Mouse (Mus musculus) intestine, embryonic 15.5 days (tissue): ENCODE results near the gene Senp1. TPM values are rescaled to one million over a fixed set of nuclear protein-coding genes. Genes with fewer than 3 reads are reported as not detected.
A peak's percentile ranks its signal among the peaks of the same experiment; 100 is the strongest.

ENCODE experiments used
- ATAC-seq: fragments of 200-750 bp; cut with Nextera tagmentation; 2 replicates; pipeline ENCODE4 v1.8.0; 2017; ENCODE audit warnings: moderate TSS enrichment, moderate library complexity
- H3K27ac ChIP-seq: fragments of 300-500 bp; sonication (generic); 2 replicates; pipeline ENCODE4 v1.5.1; 2015; ENCODE audit warnings: mild to moderate bottlenecking, inconsistent platforms
- H3K27me3 ChIP-seq: fragments of 300-500 bp; sonication (generic); replicated peaks from 2 replicates; pipeline ENCODE4 v1.6.1; 2015; ENCODE audit warnings: inconsistent platforms
- H3K36me3 ChIP-seq: fragments of 300-500 bp; sonication (generic); 2 replicates; pipeline ENCODE4 v1.6.1; 2015; ENCODE audit warnings: inconsistent platforms
- H3K4me1 ChIP-seq: fragments of 300-500 bp; sonication (generic); replicated peaks from 2 replicates; pipeline ENCODE4 v1.6.1; 2015; ENCODE audit warnings: inconsistent platforms
- H3K4me2 ChIP-seq: fragments of 300-500 bp; sonication (generic); replicated peaks from 2 replicates; pipeline ENCODE4 v1.6.1; 2015; ENCODE audit warnings: mild to moderate bottlenecking, inconsistent platforms
- H3K4me3 ChIP-seq: fragments of 300-500 bp; sonication (generic); replicated peaks from 2 replicates; pipeline ENCODE4 v1.5.1; 2015; ENCODE audit warnings: inconsistent platforms
- H3K9ac ChIP-seq: fragments of 300-500 bp; sonication (generic); 2 replicates; pipeline ENCODE4 v1.6.1; 2015; ENCODE audit warnings: inconsistent platforms
- H3K9me3 ChIP-seq: fragments of 300-500 bp; sonication (generic); 2 replicates; pipeline ENCODE4 v1.6.1; 2016; ENCODE audit warnings: inconsistent platforms
- WGBS: fragments of 180-500 bp; shearing (Covaris S2); methylation state at CpG from one replicate; pipeline ENCODE4 v1.1.7; 2015; 5-methylcytosine and 5-hydroxymethylcytosine counted together
- polyA plus RNA-seq: library from polyadenylated mRNA; unstranded; fragments of >200 nt; fragmentation: Nextera tagmentation; extraction: Ambion mirVana; gene quantifications from 2 replicates; pipeline ENCODE4 v1.2.1, GENCODE M21; 2015

Gene Senp1
- polyA plus RNA-seq, 1 experiment from 2014 or later: 27.4 TPM

GRCm38 (mm10) chr15:98035076-98035755, 58.3 kb downstream of the Senp1 start:
- no peak overlapping the region for H3K4me3 ChIP-seq
- no peak overlapping the region for H3K27ac ChIP-seq
- 25% methylated on average over 3 of the region's 3 CpGs for WGBS
- no peaks in the 10 kb centered on the region for H3K4me1 ChIP-seq
- no peak overlapping the region for H3K4me2 ChIP-seq
- no peak for ATAC-seq
- no peaks in the 10 kb centered on the region for H3K9me3 ChIP-seq
- peaks cover 9% of the 10 kb centered on the region; the same call in 1 of the 2 replicates for H3K36me3 ChIP-seq
- H3K27me3 ChIP-seq: no peaks in the 10 kb centered on the region
- no peak overlapping the region for H3K9ac ChIP-seq

GRCm38 (mm10) chr15:98033233-98033748, 60.3 kb downstream of the Senp1 start:
- no peak overlapping the region for H3K27ac ChIP-seq
- no peaks in the 10 kb centered on the region for H3K9me3 ChIP-seq
- no peak overlapping the region for H3K4me2 ChIP-seq
- H3K27me3 ChIP-seq: no peaks in the 10 kb centered on the region
- 0 out of 2 replicates have a peak, but pooled peaks have one; percentile 31 for ATAC-seq
- 0 out of 2 replicates have a peak, but pooled peaks cover 3% of the 10 kb centered on the region for H3K36me3 ChIP-seq
- 78% methylated on average over 9 of the region's 9 CpGs for WGBS
- no peak overlapping the region for H3K9ac ChIP-seq
- H3K4me3 ChIP-seq: no peak overlapping the region
- H3K4me1 ChIP-seq: no peaks in the 10 kb centered on the region

GRCm38 (mm10) chr15:98029798-98030197, 63.7 kb downstream of the Senp1 start:
- H3K4me3 ChIP-seq: no peak overlapping the region
- no peak overlapping the region for H3K9ac ChIP-seq
- H3K27me3 ChIP-seq: no peaks in the 10 kb centered on the region
- no peaks in the 10 kb centered on the region for H3K9me3 ChIP-seq
- H3K4me1 ChIP-seq: peaks cover 23% of the 10 kb centered on the region
- H3K4me2 ChIP-seq: no peak overlapping the region
- no peak overlapping the region for H3K27ac ChIP-seq
- no peaks in the 10 kb centered on the region for H3K36me3 ChIP-seq
- WGBS: 78% methylated on average over 6 of the region's 6 CpGs
- no peak for ATAC-seq

- H3K27me3 ChIP-seq: no peaks in the 10 kb centered on the region
- H3K4me2 ChIP-seq: no peak overlapping the region
- H3K9ac ChIP-seq: no peak overlapping the region
- no peaks in the 10 kb centered on the region for H3K9me3 ChIP-seq
- ATAC-seq: peak; percentile 70; the same call in 1 of the 2 replicates
- H3K36me3 ChIP-seq: no peaks in the 10 kb centered on the region
- peaks cover 26% of the 10 kb centered on the region for H3K4me1 ChIP-seq
- WGBS: 25% methylated on average over 12 of the region's 12 CpGs
- no peak overlapping the region for H3K4me3 ChIP-seq
- H3K27ac ChIP-seq: no peak overlapping the region
Measured at GRCm38 (mm10) chr15:98026967-98027904, 66.3 kb downstream of the Senp1 start.

GRCm38 (mm10) chr15:98025611-98026010, 67.9 kb downstream of the Senp1 start:
- ATAC-seq: no peak

GRCm38 (mm10) chr15:98023137-98023536, 70.4 kb downstream of the Senp1 start:
- WGBS: 29% methylated on average over 3 of the region's 3 CpGs
- peak; percentile 70 for ATAC-seq
- H3K4me1 ChIP-seq: peaks cover 26% of the 10 kb centered on the region

More at GRCm38 (mm10) chr15:98025611-98026010, 67.9 kb downstream of the Senp1 start:
- H3K4me3 ChIP-seq: no peak overlapping the region
- no peak overlapping the region for H3K9ac ChIP-seq
- no peaks in the 10 kb centered on the region for H3K27me3 ChIP-seq
- no peaks in the 10 kb centered on the region for H3K36me3 ChIP-seq
- WGBS: 51% methylated on average over 4 of the region's 4 CpGs
- no peak overlapping the region for H3K27ac ChIP-seq
- no peaks in the 10 kb centered on the region for H3K9me3 ChIP-seq
- no peak overlapping the region for H3K4me2 ChIP-seq
- peaks cover 26% of the 10 kb centered on the region for H3K4me1 ChIP-seq

GRCm38 (mm10) chr15:98021886-98022285, 71.7 kb downstream of the Senp1 start:
- H3K4me1 ChIP-seq: peaks cover 14% of the 10 kb centered on the region
- no peak overlapping the region for H3K4me2 ChIP-seq
- H3K27ac ChIP-seq: no peak overlapping the region
- H3K9me3 ChIP-seq: no peaks in the 10 kb centered on the region
- H3K9ac ChIP-seq: no peak overlapping the region
- H3K27me3 ChIP-seq: no peaks in the 10 kb centered on the region
- no peak overlapping the region for H3K4me3 ChIP-seq
- H3K36me3 ChIP-seq: no peaks in the 10 kb centered on the region
- no peak for ATAC-seq
- 10% methylated on average over 2 of the region's 2 CpGs for WGBS

More at GRCm38 (mm10) chr15:98023137-98023536, 70.4 kb downstream of the Senp1 start:
- Histone ChIP-seq H3K4me3 (no peak overlapping the region), H3K4me2 (no peak overlapping the region), H3K27me3 (no peaks in the 10 kb centered on the region), H3K9ac (no peak overlapping the region), H3K36me3 (no peaks in the 10 kb centered on the region), H3K27ac (no peak overlapping the region), H3K9me3 (no peaks in the 10 kb centered on the region)

GRCm38 (mm10) chr15:98019047-98019446, 74.5 kb downstream of the Senp1 start:
- no peak for ATAC-seq
- 54% methylated on average over 3 of the region's 3 CpGs for WGBS
- Histone ChIP-seq H3K36me3 (no peaks in the 10 kb centered on the region), H3K27me3 (no peaks in the 10 kb centered on the region), H3K4me3 (no peak overlapping the region), H3K27ac (no peak overlapping the region), H3K4me1 (peaks cover 3% of the 10 kb centered on the region; the same call in 1 of the 2 replicates), H3K4me2 (no peak overlapping the region), H3K9me3 (no peaks in the 10 kb centered on the region), H3K9ac (no peak overlapping the region)

- no peaks in the 10 kb centered on the region for H3K4me1 ChIP-seq
- no peaks in the 10 kb centered on the region for H3K9me3 ChIP-seq
- no peak overlapping the region for H3K9ac ChIP-seq
- H3K27me3 ChIP-seq: no peaks in the 10 kb centered on the region
- no peak overlapping the region for H3K27ac ChIP-seq
- H3K4me2 ChIP-seq: no peak overlapping the region
- no peak overlapping the region for H3K4me3 ChIP-seq
- no peak for ATAC-seq
- no peaks in the 10 kb centered on the region for H3K36me3 ChIP-seq
- WGBS: 80% methylated on average over 4 of the region's 4 CpGs
Measured at GRCm38 (mm10) chr15:98017925-98018324, 75.6 kb downstream of the Senp1 start.

- no peaks in the 10 kb centered on the region for H3K4me1 ChIP-seq
- H3K27ac ChIP-seq: no peak overlapping the region
- no peak overlapping the region for H3K4me3 ChIP-seq
- peaks cover 10% of the 10 kb centered on the region; the same call in 1 of the 2 replicates for H3K27me3 ChIP-seq
- H3K4me2 ChIP-seq: no peak overlapping the region
- no peak for ATAC-seq
- no peaks in the 10 kb centered on the region for H3K36me3 ChIP-seq
- WGBS: 66% methylated on average over 6 of the region's 6 CpGs
- H3K9ac ChIP-seq: no peak overlapping the region
- no peaks in the 10 kb centered on the region for H3K9me3 ChIP-seq
Measured at GRCm38 (mm10) chr15:98012810-98013209, 80.7 kb downstream of the Senp1 start.

- Histone ChIP-seq H3K4me3 (peak overlapping the region; percentile 30; the same call in 1 of the 2 replicates), H3K4me2 (peak overlapping the region; percentile 67; the same call in 1 of the 2 replicates)
Measured at GRCm38 (mm10) chr15:98005181-98005580, 88.4 kb downstream of the Senp1 start.

GRCm38 (mm10) chr15:98004740-98005159, 88.8 kb downstream of the Senp1 start:
- no peaks in the 10 kb centered on the region for H3K9me3 ChIP-seq
- peak overlapping the region; percentile 67 for H3K4me2 ChIP-seq
- H3K27ac ChIP-seq: no peak overlapping the region
- H3K4me1 ChIP-seq: peaks cover 43% of the 10 kb centered on the region
- no peak for ATAC-seq
- peaks cover 65% of the 10 kb centered on the region for H3K27me3 ChIP-seq
- H3K9ac ChIP-seq: peak overlapping the region; percentile 28
- no peaks in the 10 kb centered on the region for H3K36me3 ChIP-seq
- H3K4me3 ChIP-seq: peak overlapping the region; percentile 30
- 2% methylated on average over 18 of the region's 19 CpGs for WGBS

More at GRCm38 (mm10) chr15:98005181-98005580, 88.4 kb downstream of the Senp1 start:
- no peak for ATAC-seq
- H3K27ac ChIP-seq: no peak overlapping the region
- no peaks in the 10 kb centered on the region for H3K36me3 ChIP-seq
- peaks cover 43% of the 10 kb centered on the region for H3K4me1 ChIP-seq
- H3K9ac ChIP-seq: no peak overlapping the region
- H3K9me3 ChIP-seq: no peaks in the 10 kb centered on the region
- H3K27me3 ChIP-seq: peaks cover 61% of the 10 kb centered on the region
- 12% methylated on average over 11 of the region's 11 CpGs for WGBS
